Mouse (Mus musculus) small intestine, adult 2 months (tissue): ENCODE measurements around the gene Rassf4.

ENCODE experiments used
- CTCF ChIP-seq: fragments of 200-500 bp; IDR thresholded peaks from 2 replicates; pipeline ENCODE4 v1.5.1; 2012; ENCODE audit warnings: low read depth, mild to moderate bottlenecking, control low read depth, inconsistent platforms, low read length, moderate library complexity, mixed read lengths; ENCODE audit not compliant: insufficient replicate concordance, insufficient read length; ENCODE audit errors: extremely low read depth
- POLR2A ChIP-seq: fragments of 200-500 bp; IDR thresholded peaks from 2 replicates; pipeline ENCODE4 v1.6.1; 2012; ENCODE audit warnings: low read depth, mild to moderate bottlenecking, control low read depth, inconsistent platforms, low read length, moderate library complexity

DNA sequence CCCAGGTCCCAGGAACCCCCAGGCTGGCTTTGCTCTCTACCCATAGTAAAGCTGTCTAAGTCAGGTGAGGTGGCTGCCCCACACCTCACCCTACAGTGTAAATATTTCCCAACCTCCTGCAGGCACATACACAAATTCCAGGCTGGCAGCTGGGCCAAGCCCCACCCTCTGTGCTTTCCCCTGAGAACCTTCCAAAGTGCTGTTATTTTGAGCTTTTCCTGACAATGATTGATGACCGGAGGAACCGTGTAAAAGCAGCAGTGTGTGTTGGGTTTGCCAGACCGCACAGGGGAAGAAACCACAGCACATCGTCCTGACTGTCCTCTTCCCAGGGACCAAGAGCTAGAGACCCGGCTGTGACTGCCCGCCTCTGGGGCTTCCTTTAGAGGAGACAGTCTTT, 23.3 kb downstream of the Rassf4 start, which contains the start of gene Depp1:
- TF ChIP-seq CTCF: no peak
- TF ChIP-seq POLR2A: no peak; the same call in 1 of the 2 replicates
